Mouse (Mus musculus) myocyte (in vitro differentiated cells): Measurements from ENCODE around the gene Sys1. TPM values are rescaled to one million over a fixed set of nuclear protein-coding genes. Genes with fewer than 3 reads are reported as not detected.

ENCODE experiments used
- H3K27me3 ChIP-seq: one replicate; pipeline ENCODE4 v1.6.1; 2011; ENCODE audit not compliant: control insufficient read depth, insufficient read depth, insufficient read length
- H3K36me3 ChIP-seq: one replicate; pipeline ENCODE4 v1.6.1; 2011; ENCODE audit not compliant: control insufficient read depth, insufficient read depth
- H3K4me2 ChIP-seq: one replicate; pipeline ENCODE4 v1.6.1; 2011; ENCODE audit warnings: low read depth, control low read depth
- H3K4me3 ChIP-seq: one replicate; pipeline ENCODE4 v1.5.1; 2011; ENCODE audit warnings: mild to moderate bottlenecking, control low read depth, moderate library complexity
- H3K79me2 ChIP-seq: one replicate; pipeline ENCODE4 v1.6.1; 2011; ENCODE audit not compliant: control insufficient read depth, insufficient read depth
- H3ac ChIP-seq: one replicate; pipeline ENCODE4 v1.6.1; 2011; ENCODE audit not compliant: control insufficient read depth, insufficient read length
- CEBPB ChIP-seq: IDR thresholded peaks from 2 replicates; pipeline ENCODE4 v1.6.1; 2011; ENCODE audit warnings: mild to moderate bottlenecking, moderate library complexity; ENCODE audit not compliant: poor library complexity, insufficient read depth, severe bottlenecking
- E2F4 ChIP-seq: IDR thresholded peaks from one replicate; pipeline ENCODE4 v1.6.1; 2011; ENCODE audit warnings: mild to moderate bottlenecking, control low read depth, moderate library complexity; ENCODE audit not compliant: insufficient read depth
- MAX ChIP-seq: IDR thresholded peaks from one replicate; pipeline ENCODE4 v1.6.1; 2011; ENCODE audit warnings: low read depth, mild to moderate bottlenecking, control low read depth
- MYOD1 ChIP-seq, 3 experiments: IDR thresholded peaks; one replicate each; pipeline ENCODE4 v1.6.1; 2011; ENCODE audit warnings: control low read depth in 2 of 3, low read depth in 2 of 3, mild to moderate bottlenecking in 2 of 3, moderate library complexity in 1 of 3; ENCODE audit not compliant: insufficient read length in 2 of 3, control insufficient read depth in 1 of 3
- MYOG ChIP-seq, 3 experiments: IDR thresholded peaks; one replicate each; pipeline ENCODE4 v1.6.1; 2011; ENCODE audit warnings: control low read depth in 2 of 3, low read depth in 2 of 3, mild to moderate bottlenecking in 2 of 3; ENCODE audit not compliant: insufficient read length in 2 of 3, control insufficient read depth in 1 of 3, insufficient read depth in 1 of 3
- POLR2A ChIP-seq: IDR thresholded peaks from one replicate; pipeline ENCODE4 v1.6.1; 2011; ENCODE audit warnings: low read depth, mild to moderate bottlenecking, control low read depth, moderate library complexity; ENCODE audit not compliant: insufficient read length
- POLR2AphosphoS2 ChIP-seq: IDR thresholded peaks from one replicate; pipeline ENCODE4 v1.6.1; 2011; ENCODE audit warnings: low read depth, control low read depth; ENCODE audit not compliant: insufficient read length
- REST ChIP-seq: IDR thresholded peaks from one replicate; pipeline ENCODE4 v1.6.1; 2011; ENCODE audit warnings: mild to moderate bottlenecking, control low read depth, moderate library complexity; ENCODE audit not compliant: insufficient read depth, insufficient read length
- SRF ChIP-seq: IDR thresholded peaks from one replicate; pipeline ENCODE4 v1.6.1; 2011; ENCODE audit warnings: low read depth; ENCODE audit not compliant: control insufficient read depth, insufficient read length
- TCF12 ChIP-seq: IDR thresholded peaks from one replicate; pipeline ENCODE4 v1.6.1; 2011; ENCODE audit warnings: mild to moderate bottlenecking, control low read depth; ENCODE audit not compliant: poor library complexity, insufficient read depth, severe bottlenecking
- TCF3 ChIP-seq: IDR thresholded peaks from one replicate; pipeline ENCODE4 v1.6.1; 2011; ENCODE audit warnings: low read depth, control low read depth; ENCODE audit not compliant: insufficient read length
- USF1 ChIP-seq: IDR thresholded peaks from one replicate; pipeline ENCODE4 v1.6.1; 2011; ENCODE audit warnings: low read depth, mild to moderate bottlenecking, control low read depth, moderate library complexity
- polyA plus RNA-seq: library from polyadenylated mRNA; unstranded; fragments of >200 nt; fragmentation: generic; extraction: Trizol; gene quantifications from one replicate; pipeline ENCODE4 v1.2.1, GENCODE M21; 2012; ENCODE audit warnings: missing spikeins

Gene Sys1
- polyA plus RNA-seq, 1 experiment = 47.6 TPM

DNA sequence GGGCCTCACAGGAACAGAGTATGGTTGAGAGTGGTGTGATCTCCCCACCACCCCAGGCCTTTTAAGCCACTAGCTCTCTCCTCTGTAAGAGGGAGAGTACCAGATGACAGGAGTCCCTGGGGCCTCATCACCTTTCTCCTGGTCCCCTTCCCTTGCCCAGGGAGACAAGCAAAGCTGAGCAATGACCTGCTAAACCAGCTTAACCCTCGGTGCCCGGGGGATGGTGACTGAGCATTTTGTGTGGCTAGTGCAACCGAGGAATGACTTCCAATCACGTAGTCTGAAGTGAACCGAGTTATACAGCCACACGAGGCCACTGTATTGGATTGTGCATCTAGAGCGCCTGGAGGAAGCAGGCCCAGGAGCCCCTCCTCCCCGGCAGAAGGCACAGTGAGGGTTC is 32.4 kb upstream of the Sys1 start:
- Histone ChIP-seq H3K4me3 (no peak overlapping the region), H3K36me3 (peaks cover 48% of the 10 kb centered on the region), H3K27me3 (no peaks in the 10 kb centered on the region), H3K79me2 (no peaks in the 10 kb centered on the region), H3K4me2 (no peak overlapping the region), H3ac (no peak overlapping the region)
- TF ChIP-seq MYOG (IDR thresholded peaks at IDR 0.05; ENCODE audit: control insufficient read depth in 1 of 3, insufficient read depth in 1 of 3, insufficient read length in 2 of 3, low read depth in 2 of 3) (no peak), MAX (no peak), USF1 (no peak), TCF3 (no peak), CEBPB (no peak), E2F4 (no peak), SRF (no peak), POLR2AphosphoS2 (no peak), POLR2A (no peak), REST (no peak), TCF12 (no peak), MYOD1 (IDR thresholded peaks at IDR 0.05; ENCODE audit: control insufficient read depth in 1 of 3, insufficient read length in 2 of 3, low read depth in 2 of 3) (no peak)

DNA sequence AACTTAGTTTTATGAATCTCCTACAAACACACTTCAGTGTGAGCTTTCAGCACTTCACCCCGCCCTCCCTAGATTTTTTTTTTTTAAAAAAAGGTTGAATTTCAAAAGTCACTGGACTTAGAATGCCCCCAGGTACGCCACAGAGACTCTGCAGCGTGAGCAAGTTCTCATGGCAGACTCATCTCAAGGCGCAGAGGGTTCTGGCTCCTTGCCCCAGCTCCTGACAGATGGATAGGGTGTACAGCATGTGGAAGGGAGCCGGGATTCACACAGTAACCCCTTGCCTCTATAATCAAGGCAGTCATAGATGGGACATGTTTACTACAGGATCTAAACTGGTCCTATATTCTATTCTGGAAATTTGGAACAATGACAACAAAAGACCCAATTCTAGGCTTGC is 31.4 kb upstream of the Sys1 start:
- peaks cover 52% of the 10 kb centered on the region for H3K36me3 ChIP-seq
- no peak overlapping the region for H3K4me3 ChIP-seq
- H3K79me2 ChIP-seq = peaks cover 2% of the 10 kb centered on the region
- H3K27me3 ChIP-seq = no peaks in the 10 kb centered on the region
- TF ChIP-seq MYOD1 (IDR thresholded peaks at IDR 0.05; ENCODE audit: control insufficient read depth in 1 of 3, insufficient read length in 2 of 3, low read depth in 2 of 3) (no peak), TCF3 (no peak), MAX (no peak), POLR2A (no peak), USF1 (no peak), REST (no peak), POLR2AphosphoS2 (no peak), CEBPB (no peak), TCF12 (no peak), E2F4 (no peak), SRF (no peak), MYOG (IDR thresholded peaks at IDR 0.05; ENCODE audit: control insufficient read depth in 1 of 3, insufficient read depth in 1 of 3, insufficient read length in 2 of 3, low read depth in 2 of 3) (no peak)
- H3ac ChIP-seq = no peak overlapping the region
- H3K4me2 ChIP-seq = no peak overlapping the region

DNA sequence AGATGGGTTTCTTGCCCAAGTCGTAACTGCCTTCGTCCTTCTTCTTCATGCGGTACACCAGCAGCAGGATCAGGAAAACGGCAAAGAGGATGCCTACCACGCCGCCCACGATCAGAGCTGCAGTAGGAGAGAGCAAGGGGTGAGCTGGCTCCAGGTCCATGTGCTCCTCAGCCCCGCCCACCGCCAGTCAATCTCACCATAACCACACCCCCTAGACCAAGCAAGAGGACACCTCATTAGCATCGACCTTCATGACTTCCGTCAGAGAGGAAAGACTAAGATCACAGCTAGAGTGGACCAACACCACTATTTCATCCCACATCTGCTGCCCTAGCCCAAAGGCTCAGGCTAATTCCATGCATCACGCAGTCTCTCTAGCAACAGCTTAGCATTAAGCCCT is 30.6 kb upstream of the Sys1 start:
- Histone ChIP-seq H3K4me2 (no peak overlapping the region), H3K36me3 (peaks cover 52% of the 10 kb centered on the region), H3K27me3 (no peaks in the 10 kb centered on the region), H3K4me3 (no peak overlapping the region), H3K79me2 (peaks cover 9% of the 10 kb centered on the region), H3ac (no peak overlapping the region)
- no peak for TF ChIP-seq TCF12
- TF ChIP-seq SRF = no peak
- TF ChIP-seq MAX = no peak
- no peak for TF ChIP-seq POLR2A
- TF ChIP-seq MYOG (IDR thresholded peaks at IDR 0.05; ENCODE audit: control insufficient read depth in 1 of 3, insufficient read depth in 1 of 3, insufficient read length in 2 of 3, low read depth in 2 of 3) = no peak
- no peak for TF ChIP-seq REST
- no peak for TF ChIP-seq USF1
- TF ChIP-seq POLR2AphosphoS2 = no peak

DNA sequence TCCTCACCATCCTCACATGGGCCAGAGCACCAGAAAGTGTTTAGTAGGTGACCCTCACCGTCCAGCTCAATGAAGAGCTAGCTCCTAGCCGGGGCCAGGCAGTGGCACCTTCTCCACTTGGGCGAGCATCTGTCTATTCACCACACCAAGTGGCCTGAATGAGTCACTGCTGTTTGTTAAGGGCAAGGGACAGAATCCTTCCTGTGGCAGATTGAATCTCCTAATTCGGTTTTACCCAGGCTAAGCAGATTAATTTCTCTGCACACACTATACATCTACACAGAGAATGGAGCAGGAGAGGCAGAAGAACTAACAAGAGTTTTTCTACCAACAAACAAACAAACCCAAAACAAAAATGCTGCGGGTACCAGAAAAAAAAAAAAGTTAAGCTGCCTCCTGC is 29.8 kb upstream of the Sys1 start:
- no peaks in the 10 kb centered on the region for H3K27me3 ChIP-seq
- TF ChIP-seq SRF = no peak
- TF ChIP-seq POLR2AphosphoS2 = no peak
- no peak for TF ChIP-seq CEBPB
- TF ChIP-seq E2F4 = no peak
- no peak for TF ChIP-seq MAX
- TF ChIP-seq USF1 = no peak
- TF ChIP-seq POLR2A = no peak
- no peak for TF ChIP-seq TCF12
- TF ChIP-seq MYOD1 (IDR thresholded peaks at IDR 0.05; ENCODE audit: control insufficient read depth in 1 of 3, insufficient read length in 2 of 3, low read depth in 2 of 3) = no peak
- no peak for TF ChIP-seq MYOG (IDR thresholded peaks at IDR 0.05; ENCODE audit: control insufficient read depth in 1 of 3, insufficient read depth in 1 of 3, insufficient read length in 2 of 3, low read depth in 2 of 3)
- TF ChIP-seq REST = no peak
- no peak for TF ChIP-seq TCF3
- peaks cover 52% of the 10 kb centered on the region for H3K36me3 ChIP-seq

DNA sequence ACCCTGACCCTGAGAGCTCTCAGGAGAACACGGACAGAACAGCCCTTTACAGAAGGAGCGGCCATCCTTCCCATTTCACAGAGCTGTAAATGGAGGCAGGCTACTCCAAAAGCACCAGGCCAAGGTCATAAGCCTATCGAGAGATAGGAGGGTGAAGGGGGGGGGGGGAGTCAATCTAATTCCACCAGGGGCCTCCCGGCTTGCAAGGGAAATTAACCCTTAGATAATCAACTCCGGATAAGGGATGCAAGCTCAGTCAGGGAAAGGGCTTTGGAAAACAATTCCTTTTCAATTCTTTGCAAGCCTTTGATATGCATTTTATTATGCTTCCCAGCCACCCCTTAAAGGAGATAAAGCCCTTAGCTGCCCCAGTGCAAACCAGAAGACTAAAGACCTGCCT is 28.3 kb upstream of the Sys1 start:
- Histone ChIP-seq H3K4me2 (no peak overlapping the region), H3K27me3 (no peaks in the 10 kb centered on the region), H3K36me3 (peaks cover 50% of the 10 kb centered on the region), H3K4me3 (no peak overlapping the region), H3ac (no peak overlapping the region), H3K79me2 (peaks cover 14% of the 10 kb centered on the region)
- TF ChIP-seq REST = no peak
- no peak for TF ChIP-seq POLR2AphosphoS2
- TF ChIP-seq USF1 = no peak
- TF ChIP-seq CEBPB = no peak
- TF ChIP-seq MYOD1 (IDR thresholded peaks at IDR 0.05; ENCODE audit: control insufficient read depth in 1 of 3, insufficient read length in 2 of 3, low read depth in 2 of 3) = no peak
- TF ChIP-seq TCF3 = no peak
- no peak for TF ChIP-seq POLR2A

More for the DNA sequence above, 29.8 kb upstream of the Sys1 start:
- no peak overlapping the region for H3K4me3 ChIP-seq
- no peak overlapping the region for H3ac ChIP-seq
- no peak overlapping the region for H3K4me2 ChIP-seq
- H3K79me2 ChIP-seq = peaks cover 12% of the 10 kb centered on the region
